Mouse (Mus musculus) layer of hippocampus, adult 2 months (tissue): ENCODE measurements at regions not wholly inside any gene's neighbourhood (a gene's known extent, or its start where the extent isn't known, plus 50 kb on each side); places are given as distances from the start of the nearest gene placed in this dataset.

ENCODE experiments used
- DNase-seq, 2 experiments: peaks; one replicate each; pipeline ENCODE4 v3.0.0; 2022; ENCODE audit warnings: low spot score in 2 of 2
- H3K27ac ChIP-seq: fragments of 200-600 bp; 2 replicates; pipeline ENCODE4 v1.8.1; 2022
- H3K4me3 ChIP-seq: fragments of 200-600 bp; 2 replicates; pipeline ENCODE4 v1.8.1; 2022; ENCODE audit warnings: mild to moderate bottlenecking
- CTCF ChIP-seq: fragments of 200-600 bp; conservative IDR thresholded peaks from 2 replicates; pipeline ENCODE4 v1.8.1; 2022; ENCODE audit warnings: antibody characterized with exemption, mild to moderate bottlenecking, moderate library complexity

DNA sequence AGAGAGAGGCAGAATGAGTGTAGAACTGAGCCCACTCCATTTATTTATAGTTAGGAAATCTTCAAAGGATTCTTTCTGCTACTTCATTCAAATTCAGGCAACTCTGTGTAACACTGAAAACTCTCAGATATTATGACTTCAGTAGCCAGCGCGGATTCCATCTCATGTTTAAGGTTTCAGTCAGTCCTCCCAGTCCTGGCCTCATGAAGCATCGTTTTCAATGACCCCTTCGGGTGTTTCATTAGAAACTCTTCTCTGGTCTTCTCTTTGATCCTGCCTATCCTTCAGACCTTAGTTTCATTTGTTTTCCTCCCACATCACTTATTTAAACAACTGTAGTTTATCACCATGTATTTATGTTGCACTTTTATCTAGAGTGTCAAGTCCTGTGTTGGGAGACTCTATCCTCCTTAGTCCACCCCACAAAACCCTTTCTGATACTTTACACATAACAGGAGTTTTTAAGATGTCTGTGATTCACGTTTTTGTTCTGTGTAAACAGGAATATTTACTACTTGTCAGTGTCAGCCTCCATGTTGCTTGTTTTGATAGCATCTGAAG is 447.7 kb upstream of the Jag1 start:
- no peak overlapping the region for H3K4me3 ChIP-seq
- DNase-seq = no peak
- no peak overlapping the region for H3K27ac ChIP-seq
- no peak for TF ChIP-seq CTCF

DNA sequence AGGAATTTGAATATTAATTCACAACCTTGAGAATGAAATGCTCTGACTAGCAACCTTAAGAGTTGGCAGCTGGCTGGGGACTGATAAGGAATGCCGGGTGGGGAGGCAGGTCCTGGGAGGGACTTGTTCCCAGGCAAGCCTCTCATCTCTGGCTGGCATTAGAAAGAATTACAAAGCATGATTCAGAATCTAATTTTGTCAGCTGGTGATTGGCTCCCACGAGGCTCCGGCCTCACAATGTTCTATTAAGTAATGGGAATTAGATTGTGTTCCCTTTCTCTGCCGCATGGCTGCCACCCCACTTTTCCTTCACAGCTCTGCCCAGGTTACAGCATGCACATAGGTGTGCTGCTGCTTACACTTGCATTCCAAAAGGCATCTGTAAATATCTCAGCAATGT is 443.9 kb upstream of the Jag1 start:
- no peak for TF ChIP-seq CTCF
- Histone ChIP-seq H3K4me3 (no peak overlapping the region), H3K27ac (no peak overlapping the region)
- peak in 1 of 2 experiments; percentile 0 for DNase-seq

DNA sequence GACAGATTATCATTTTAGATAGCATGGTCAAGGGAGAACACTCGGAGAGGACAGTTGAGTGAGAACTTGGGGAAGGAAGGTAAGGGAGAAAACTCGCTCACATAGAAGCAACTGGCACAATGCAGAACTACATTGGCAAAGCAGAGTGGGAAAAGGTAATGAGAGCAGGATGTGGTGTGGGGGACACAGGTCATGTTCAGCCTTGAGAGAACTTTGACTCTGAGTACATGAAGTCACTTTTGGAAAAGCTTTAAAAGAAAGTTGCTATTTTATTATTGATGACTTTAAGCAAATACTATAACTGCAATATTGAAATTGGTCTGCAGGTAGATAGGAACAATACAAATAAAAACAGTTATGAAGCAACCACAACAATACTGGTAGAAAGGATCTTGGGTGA is 437.4 kb upstream of the Jag1 start:
- TF ChIP-seq CTCF = no peak
- H3K27ac ChIP-seq = no peak overlapping the region
- no peak for DNase-seq
- no peak overlapping the region for H3K4me3 ChIP-seq

DNA sequence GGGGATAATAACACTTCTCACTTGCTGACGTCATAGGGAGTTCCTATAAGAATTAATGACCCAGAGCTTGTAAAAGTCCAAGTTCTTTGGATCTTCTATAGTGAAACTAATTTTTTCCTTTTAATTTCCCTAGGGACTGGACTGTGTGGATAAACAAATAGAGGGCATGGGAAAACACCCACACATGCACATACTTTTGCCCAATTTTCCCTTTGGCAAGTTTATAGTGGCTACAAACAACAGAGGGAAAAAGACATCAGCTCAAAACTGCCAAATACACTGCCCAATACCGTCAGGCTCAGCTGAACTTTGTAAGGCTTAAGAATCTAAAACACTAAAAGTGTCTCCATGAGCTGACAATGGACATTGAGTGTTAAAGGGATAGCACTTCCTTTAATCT is 420.1 kb upstream of the Jag1 start:
- H3K27ac ChIP-seq = no peak overlapping the region
- no peak for DNase-seq
- TF ChIP-seq CTCF = no peak
- H3K4me3 ChIP-seq = no peak overlapping the region

DNA sequence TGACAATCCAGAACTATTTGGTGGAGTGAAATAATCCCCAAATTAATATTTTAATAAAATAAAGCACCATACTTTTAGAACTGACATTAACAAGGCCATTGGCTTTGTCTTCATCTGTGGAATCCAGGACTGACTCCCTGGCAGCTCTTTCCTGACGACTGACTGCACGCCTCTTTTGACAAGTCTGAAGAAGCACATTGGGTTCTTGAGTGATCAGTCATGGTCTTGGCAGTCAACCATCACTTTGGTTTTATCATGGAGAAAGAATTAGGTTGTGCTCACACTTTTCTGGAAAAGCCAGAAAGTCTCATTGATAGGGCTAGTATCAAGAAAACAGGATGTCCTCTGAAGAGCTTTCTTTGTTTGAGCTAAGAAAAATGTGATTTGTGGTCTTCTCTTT is 399.8 kb upstream of the Jag1 start:
- Histone ChIP-seq H3K27ac (no peak overlapping the region), H3K4me3 (no peak overlapping the region)
- TF ChIP-seq CTCF = no peak
- no peak for DNase-seq

DNA sequence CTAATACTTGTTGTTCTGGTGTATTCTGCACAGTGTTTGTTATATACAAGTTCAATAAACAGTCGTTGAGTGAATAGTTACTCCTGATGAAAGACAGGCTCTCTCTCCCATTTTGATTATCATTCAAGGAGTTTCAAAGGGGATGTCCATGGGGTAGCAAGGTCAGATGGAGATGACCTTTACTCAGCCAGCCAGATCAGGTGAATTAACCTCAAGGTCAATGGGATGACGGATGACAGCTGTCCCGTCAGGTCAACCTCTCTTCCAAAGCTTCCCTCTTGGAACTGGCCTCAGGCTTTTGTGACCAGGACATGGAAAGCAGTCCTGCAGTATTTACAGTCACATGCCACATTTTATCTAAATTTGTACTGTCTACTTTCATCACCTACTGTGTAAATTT is 398.6 kb upstream of the Jag1 start:
- no peak overlapping the region for H3K4me3 ChIP-seq
- H3K27ac ChIP-seq = no peak overlapping the region
- no peak for DNase-seq
- TF ChIP-seq CTCF = no peak

DNA sequence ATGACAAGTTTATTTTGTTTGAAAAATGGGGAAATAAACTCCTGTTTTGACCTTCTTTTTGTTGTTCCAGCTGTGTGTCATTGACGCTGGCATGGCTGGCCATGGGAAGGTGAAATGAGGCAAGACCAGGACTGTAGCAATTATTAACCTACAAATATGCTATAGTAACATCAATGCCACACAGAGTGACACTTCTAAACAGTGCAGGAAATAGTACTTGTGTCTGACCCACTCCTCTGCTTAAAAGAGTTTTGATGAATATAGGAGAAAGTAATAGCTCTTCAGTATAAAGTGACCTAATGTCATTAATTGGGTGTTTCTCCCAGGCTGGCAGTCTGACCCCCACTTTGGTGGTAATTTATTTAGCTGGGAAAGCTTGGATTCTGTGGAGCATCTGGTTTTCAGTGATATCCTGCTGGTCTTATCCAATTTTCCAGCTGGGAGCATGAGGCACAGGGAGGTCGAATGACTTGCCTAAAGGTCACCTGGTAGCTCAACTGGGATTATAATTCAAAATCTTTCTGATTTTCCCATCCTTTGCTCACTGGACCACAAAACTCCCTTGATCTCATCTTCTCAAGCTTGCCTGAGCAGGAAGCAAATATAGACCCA is 397.6 kb upstream of the Jag1 start:
- Histone ChIP-seq H3K4me3 (no peak overlapping the region), H3K27ac (no peak overlapping the region)
- DNase-seq = no peak
- TF ChIP-seq CTCF = no peak

DNA sequence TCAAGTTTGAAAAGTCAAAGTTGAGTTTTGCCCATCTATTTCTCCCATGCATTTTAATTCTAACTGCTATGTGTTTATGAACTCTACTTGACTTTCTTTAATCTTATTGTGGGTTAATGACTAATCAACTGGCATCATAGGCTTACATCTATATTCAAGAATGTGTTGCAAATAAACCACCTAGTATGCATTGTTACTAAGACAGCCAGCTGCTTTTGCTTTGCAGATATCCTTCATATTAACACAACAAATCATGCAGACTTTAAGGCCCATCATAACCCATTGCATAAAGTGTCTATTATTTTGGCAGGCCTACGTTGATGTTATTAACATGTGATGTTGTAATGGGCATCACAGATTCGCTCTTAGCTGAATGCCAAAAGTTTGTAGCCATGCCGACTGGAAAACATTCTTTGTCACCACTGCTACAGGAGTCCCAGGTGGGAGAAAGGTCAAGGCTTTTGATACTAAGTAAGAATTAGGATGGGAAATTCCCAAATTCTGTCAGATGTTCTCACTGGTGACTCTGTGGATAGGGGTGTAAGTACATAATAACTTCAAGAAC is 394.3 kb upstream of the Jag1 start:
- no peak overlapping the region for H3K4me3 ChIP-seq
- no peak for TF ChIP-seq CTCF

DNA sequence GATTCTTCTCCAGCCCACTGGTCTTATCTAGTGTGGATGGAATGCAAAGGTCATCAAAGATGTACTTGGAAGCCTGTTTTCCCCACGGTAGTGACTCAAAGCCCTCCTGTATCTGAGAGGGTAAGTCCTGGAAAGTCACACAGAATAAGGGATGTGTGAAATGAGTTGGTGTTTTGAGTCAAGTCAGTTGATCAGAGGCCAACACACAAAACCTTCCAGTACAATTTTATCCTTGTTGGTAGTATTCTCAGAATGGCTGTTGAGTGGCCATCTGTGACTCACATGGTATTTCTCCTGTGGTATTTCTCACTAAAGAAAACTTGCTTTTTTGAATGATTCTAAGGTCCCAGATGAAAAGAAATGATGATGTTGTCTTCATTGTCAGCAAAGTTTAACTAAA is 384.8 kb upstream of the Jag1 start:
- Histone ChIP-seq H3K4me3 (no peak overlapping the region), H3K27ac (no peak overlapping the region)
- no peak for DNase-seq
- no peak for TF ChIP-seq CTCF

More for the DNA sequence above, 394.3 kb upstream of the Jag1 start:
- no peak overlapping the region for H3K27ac ChIP-seq
- no peak for DNase-seq

DNA sequence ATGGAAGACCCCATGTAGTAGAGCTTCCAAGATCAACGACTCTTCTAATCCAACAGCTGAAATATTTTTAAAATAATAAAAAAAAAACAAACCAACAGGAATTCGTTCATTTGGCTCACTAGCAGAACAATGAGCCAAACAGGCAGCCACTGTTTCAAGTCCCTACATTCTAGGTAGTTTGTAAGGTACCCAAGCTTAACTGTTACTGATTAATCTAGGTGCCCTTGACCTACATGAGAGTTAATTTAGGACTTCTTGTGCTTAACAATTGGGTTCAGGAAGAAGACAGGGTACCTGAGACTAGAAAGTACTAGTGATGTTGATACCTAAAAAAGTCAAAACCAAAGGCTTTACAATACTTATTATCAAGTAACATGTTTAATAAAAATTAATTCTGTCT is 381.2 kb upstream of the Jag1 start:
- Histone ChIP-seq H3K4me3 (no peak overlapping the region), H3K27ac (no peak overlapping the region)
- no peak for TF ChIP-seq CTCF
- DNase-seq = no peak

DNA sequence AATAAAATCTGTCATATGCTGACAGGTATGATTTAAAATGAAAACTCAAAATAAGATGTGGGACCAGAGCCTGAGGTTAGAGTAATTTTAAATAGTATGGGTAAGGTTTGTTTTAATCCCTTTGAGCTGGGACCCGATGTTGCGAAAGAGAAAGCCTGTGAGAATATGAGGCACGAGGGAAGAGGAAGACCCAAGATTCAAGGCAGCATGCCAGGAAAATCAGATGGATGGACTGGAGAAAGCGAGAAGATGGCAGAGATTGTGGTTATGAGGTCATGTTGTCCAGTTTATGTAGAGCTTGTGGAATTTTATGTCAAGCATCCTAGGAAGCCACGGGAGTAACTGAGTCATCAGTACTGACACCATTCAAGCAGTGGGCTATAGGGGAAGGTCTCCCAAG is 377.2 kb upstream of the Jag1 start:
- no peak for DNase-seq
- H3K27ac ChIP-seq = no peak overlapping the region
- H3K4me3 ChIP-seq = no peak overlapping the region

DNA sequence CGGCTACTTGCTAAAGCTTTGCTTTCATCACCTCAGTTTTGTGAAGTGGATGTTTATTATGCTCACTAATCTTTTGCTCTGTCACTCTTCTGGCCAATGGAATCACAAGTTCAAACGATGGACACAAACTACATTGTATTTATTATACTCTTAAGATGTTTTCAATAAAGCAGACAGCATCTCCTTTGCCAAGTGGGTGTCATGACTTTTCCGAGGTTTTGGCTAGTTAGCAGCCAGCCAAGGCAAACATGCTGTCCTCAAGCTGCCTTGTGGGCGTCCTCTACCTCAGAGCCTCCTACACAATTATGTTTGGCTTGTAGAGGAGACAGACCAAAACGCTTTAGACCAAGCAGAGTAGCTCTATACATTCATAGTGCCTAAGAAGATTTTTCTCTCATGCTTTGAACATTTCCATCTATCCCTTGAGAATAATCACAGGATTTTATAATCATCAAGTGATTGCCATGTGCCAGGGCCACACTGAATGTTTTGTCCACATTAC is 372.8 kb upstream of the Jag1 start:
- H3K4me3 ChIP-seq = no peak overlapping the region
- no peak for DNase-seq
- H3K27ac ChIP-seq = no peak overlapping the region
- TF ChIP-seq CTCF = no peak

More for the DNA sequence above, 377.2 kb upstream of the Jag1 start:
- no peak for TF ChIP-seq CTCF

DNA sequence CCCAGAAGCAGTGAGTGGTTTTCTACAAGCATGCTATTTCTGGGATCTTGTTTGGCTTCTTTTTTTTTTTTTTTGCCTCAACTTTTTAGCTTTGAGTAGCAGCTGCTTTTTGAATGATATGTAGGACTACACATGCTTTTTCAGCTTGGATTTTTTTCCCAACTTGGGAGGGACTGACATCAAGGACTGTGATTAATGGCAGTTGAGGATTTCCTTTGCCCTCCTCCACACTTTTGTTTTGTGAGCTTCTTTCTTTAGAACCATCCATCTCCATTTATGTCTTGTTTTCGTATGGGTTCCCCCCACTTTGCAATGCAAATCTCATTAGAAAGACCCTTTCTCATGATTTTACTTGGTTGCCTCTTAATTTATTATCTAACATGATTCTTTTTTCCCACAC is 352.3 kb upstream of the Jag1 start:
- no peak overlapping the region for H3K4me3 ChIP-seq

More for the DNA sequence above, 352.3 kb upstream of the Jag1 start:
- no peak for DNase-seq
- no peak overlapping the region for H3K27ac ChIP-seq
- TF ChIP-seq CTCF = no peak
